Mouse (Mus musculus): ENCODE data around the gene Vmac. TPM values are rescaled to one million over a fixed set of nuclear protein-coding genes. Genes with fewer than 3 reads are reported as not detected.

The Vmac gene
- polyA plus RNA-seq, 1 experiment = 6.5 TPM

DNA sequence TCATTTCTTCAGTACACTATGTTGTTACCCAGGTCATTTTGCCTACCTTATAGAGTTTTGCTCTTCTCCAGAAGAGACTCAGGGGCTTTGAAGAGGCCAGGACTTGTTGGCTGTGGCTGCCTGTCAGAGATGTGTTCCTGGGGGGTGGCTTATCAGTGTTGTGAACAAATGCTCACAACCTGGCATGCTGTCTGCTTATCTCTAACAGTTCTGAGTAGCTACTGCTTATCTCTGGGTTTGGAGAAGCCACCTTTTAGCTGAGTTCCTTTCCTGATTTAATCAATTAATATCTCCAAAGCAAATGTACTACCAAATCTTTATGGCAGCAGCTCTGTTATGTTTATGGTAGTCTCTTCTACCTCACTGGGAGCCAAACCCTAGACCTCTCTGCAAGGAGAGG is 29.8 kb downstream of the Vmac start:
- TF ChIP-seq TCF12 (IDR thresholded peaks at IDR 0.05; ENCODE audit: insufficient read depth, poor library complexity, severe bottlenecking) = no peak
- TF ChIP-seq TCF3 (IDR thresholded peaks at IDR 0.05; ENCODE audit: insufficient read length, low read depth) = no peak
- no peak for TF ChIP-seq REST (IDR thresholded peaks at IDR 0.05; ENCODE audit: insufficient read depth, insufficient read length)
- TF ChIP-seq SRF (IDR thresholded peaks at IDR 0.05; ENCODE audit: control insufficient read depth, insufficient read length, low read depth) = no peak
- TF ChIP-seq MAX (IDR thresholded peaks at IDR 0.05; ENCODE audit: low read depth) = no peak
- no peak for TF ChIP-seq USF1 (IDR thresholded peaks at IDR 0.05; ENCODE audit: low read depth)
- TF ChIP-seq E2F4 (IDR thresholded peaks at IDR 0.05; ENCODE audit: insufficient read depth) = no peak
- no peak for TF ChIP-seq POLR2AphosphoS2 (IDR thresholded peaks at IDR 0.05; ENCODE audit: insufficient read length, low read depth)
- no peak for TF ChIP-seq MYOG (IDR thresholded peaks at IDR 0.05; ENCODE audit: control insufficient read depth in 1 of 3, insufficient read depth in 1 of 3, insufficient read length in 2 of 3, low read depth in 2 of 3)
- no peak for TF ChIP-seq CEBPB (IDR thresholded peaks at IDR 0.05; ENCODE audit: insufficient read depth, poor library complexity, severe bottlenecking)
- no peak for TF ChIP-seq POLR2A (IDR thresholded peaks at IDR 0.05; ENCODE audit: insufficient read length, low read depth)
- TF ChIP-seq MYOD1 (IDR thresholded peaks at IDR 0.05; ENCODE audit: control insufficient read depth in 1 of 3, insufficient read length in 2 of 3, low read depth in 2 of 3) = no peak
- Histone ChIP-seq H3K4me3 (no peak overlapping the region), H3K27me3 (ENCODE audit: control insufficient read depth, insufficient read depth, insufficient read length) (no peaks in the 10 kb centered on the region), H3K4me2 (ENCODE audit: low read depth) (no peak overlapping the region), H3K79me2 (ENCODE audit: control insufficient read depth, insufficient read depth) (peaks cover 62% of the 10 kb centered on the region), H3ac (ENCODE audit: control insufficient read depth, insufficient read length) (no peak overlapping the region), H3K36me3 (ENCODE audit: control insufficient read depth, insufficient read depth) (peaks cover 19% of the 10 kb centered on the region)

GRCm38 (mm10) chr17:56686801-56687200 is 31.0 kb downstream of the Vmac start:
- H3K27me3 ChIP-seq (ENCODE audit: control insufficient read depth, insufficient read depth, insufficient read length) = no peaks in the 10 kb centered on the region
- H3K4me3 ChIP-seq = no peak overlapping the region
- TF ChIP-seq E2F4 (IDR thresholded peaks at IDR 0.05; ENCODE audit: insufficient read depth) (no peak), CEBPB (IDR thresholded peaks at IDR 0.05; ENCODE audit: insufficient read depth, poor library complexity, severe bottlenecking) (no peak), SRF (IDR thresholded peaks at IDR 0.05; ENCODE audit: control insufficient read depth, insufficient read length, low read depth) (no peak), USF1 (IDR thresholded peaks at IDR 0.05; ENCODE audit: low read depth) (no peak), POLR2AphosphoS2 (IDR thresholded peaks at IDR 0.05; ENCODE audit: insufficient read length, low read depth) (no peak), MAX (IDR thresholded peaks at IDR 0.05; ENCODE audit: low read depth) (no peak), TCF12 (IDR thresholded peaks at IDR 0.05; ENCODE audit: insufficient read depth, poor library complexity, severe bottlenecking) (no peak), POLR2A (IDR thresholded peaks at IDR 0.05; ENCODE audit: insufficient read length, low read depth) (no peak), TCF3 (IDR thresholded peaks at IDR 0.05; ENCODE audit: insufficient read length, low read depth) (no peak), REST (IDR thresholded peaks at IDR 0.05; ENCODE audit: insufficient read depth, insufficient read length) (no peak), MYOG (IDR thresholded peaks at IDR 0.05; ENCODE audit: control insufficient read depth in 1 of 3, insufficient read depth in 1 of 3, insufficient read length in 2 of 3, low read depth in 2 of 3) (no peak), MYOD1 (IDR thresholded peaks at IDR 0.05; ENCODE audit: control insufficient read depth in 1 of 3, insufficient read length in 2 of 3, low read depth in 2 of 3) (no peak)
- H3K79me2 ChIP-seq (ENCODE audit: control insufficient read depth, insufficient read depth) = peaks cover 72% of the 10 kb centered on the region
- no peak overlapping the region for H3ac ChIP-seq (ENCODE audit: control insufficient read depth, insufficient read length)
- H3K4me2 ChIP-seq (ENCODE audit: low read depth) = no peak overlapping the region
- peaks cover 21% of the 10 kb centered on the region for H3K36me3 ChIP-seq (ENCODE audit: control insufficient read depth, insufficient read depth)

DNA sequence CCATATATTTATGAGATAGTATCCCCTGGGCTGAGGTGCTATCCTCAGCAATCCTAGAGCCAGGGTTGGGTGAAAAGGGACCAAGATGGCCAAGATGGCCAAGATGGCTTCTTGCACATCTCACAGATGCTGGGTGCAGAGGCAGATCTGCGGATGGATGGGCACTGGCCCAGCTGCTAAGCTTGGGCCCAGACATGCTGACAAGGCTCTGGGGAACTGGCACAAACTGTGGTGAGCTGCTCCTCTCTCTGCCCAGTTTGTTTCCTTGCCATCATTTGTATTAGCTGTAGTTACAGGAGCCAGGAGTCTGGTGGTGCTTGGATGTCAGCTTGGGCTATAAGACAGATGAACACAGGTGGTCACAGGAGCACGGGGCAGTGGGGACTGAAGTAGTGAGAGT is 33.2 kb downstream of the Vmac start:
- no peak overlapping the region for H3ac ChIP-seq (ENCODE audit: control insufficient read depth, insufficient read length)
- TF ChIP-seq MYOG (IDR thresholded peaks at IDR 0.05; ENCODE audit: control insufficient read depth in 1 of 3, insufficient read depth in 1 of 3, insufficient read length in 2 of 3, low read depth in 2 of 3) = no peak
- no peak for TF ChIP-seq CEBPB (IDR thresholded peaks at IDR 0.05; ENCODE audit: insufficient read depth, poor library complexity, severe bottlenecking)
- no peak for TF ChIP-seq MYOD1 (IDR thresholded peaks at IDR 0.05; ENCODE audit: control insufficient read depth in 1 of 3, insufficient read length in 2 of 3, low read depth in 2 of 3)
- no peak for TF ChIP-seq POLR2A (IDR thresholded peaks at IDR 0.05; ENCODE audit: insufficient read length, low read depth)
- TF ChIP-seq REST (IDR thresholded peaks at IDR 0.05; ENCODE audit: insufficient read depth, insufficient read length) = no peak
- TF ChIP-seq TCF3 (IDR thresholded peaks at IDR 0.05; ENCODE audit: insufficient read length, low read depth) = no peak
- TF ChIP-seq E2F4 (IDR thresholded peaks at IDR 0.05; ENCODE audit: insufficient read depth) = no peak
- TF ChIP-seq USF1 (IDR thresholded peaks at IDR 0.05; ENCODE audit: low read depth) = no peak
- TF ChIP-seq POLR2AphosphoS2 (IDR thresholded peaks at IDR 0.05; ENCODE audit: insufficient read length, low read depth) = no peak
- TF ChIP-seq TCF12 (IDR thresholded peaks at IDR 0.05; ENCODE audit: insufficient read depth, poor library complexity, severe bottlenecking) = no peak
- no peak for TF ChIP-seq SRF (IDR thresholded peaks at IDR 0.05; ENCODE audit: control insufficient read depth, insufficient read length, low read depth)
- TF ChIP-seq MAX (IDR thresholded peaks at IDR 0.05; ENCODE audit: low read depth) = no peak
- H3K36me3 ChIP-seq (ENCODE audit: control insufficient read depth, insufficient read depth) = peaks cover 10% of the 10 kb centered on the region
- H3K4me2 ChIP-seq (ENCODE audit: low read depth) = no peak overlapping the region
- H3K27me3 ChIP-seq (ENCODE audit: control insufficient read depth, insufficient read depth, insufficient read length) = no peaks in the 10 kb centered on the region
- H3K4me3 ChIP-seq = no peak overlapping the region
- H3K79me2 ChIP-seq (ENCODE audit: control insufficient read depth, insufficient read depth) = peaks cover 83% of the 10 kb centered on the region

DNA sequence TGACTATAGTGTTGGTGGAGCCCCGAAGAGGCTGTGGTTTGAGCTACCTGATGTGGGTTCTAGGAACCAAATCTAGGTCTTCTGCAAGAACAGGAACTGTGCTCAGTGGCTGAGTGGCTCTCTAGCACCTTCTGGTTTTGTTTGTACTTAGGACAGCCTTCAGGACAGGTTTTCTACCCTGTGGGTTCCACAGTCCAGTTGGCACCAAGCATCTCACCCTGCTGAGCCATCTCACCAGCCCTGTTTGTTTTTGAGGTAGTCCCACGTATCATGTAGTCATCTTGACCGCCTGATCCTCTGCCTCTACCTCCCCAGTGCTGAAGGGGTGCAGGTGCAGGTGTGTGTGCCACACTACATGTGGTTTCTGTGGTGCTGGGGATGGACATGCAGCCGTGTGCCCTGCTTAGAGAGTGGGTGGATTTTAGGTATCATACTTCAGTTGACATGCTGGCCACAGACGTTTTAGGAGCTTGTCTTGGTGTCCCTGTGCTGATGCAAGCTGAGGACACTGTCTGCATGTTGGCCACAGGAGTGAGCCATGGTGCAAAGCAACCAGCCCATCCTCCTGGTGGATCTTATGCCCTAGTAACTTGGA is 34.2 kb downstream of the Vmac start:
- no peak overlapping the region for H3ac ChIP-seq (ENCODE audit: control insufficient read depth, insufficient read length)
- H3K36me3 ChIP-seq (ENCODE audit: control insufficient read depth, insufficient read depth) = peaks cover 10% of the 10 kb centered on the region
- H3K4me3 ChIP-seq = no peak overlapping the region
- TF ChIP-seq MAX (IDR thresholded peaks at IDR 0.05; ENCODE audit: low read depth) (no peak), CEBPB (IDR thresholded peaks at IDR 0.05; ENCODE audit: insufficient read depth, poor library complexity, severe bottlenecking) (peak; percentile 53; the same call in 1 of the 2 replicates)
- H3K27me3 ChIP-seq (ENCODE audit: control insufficient read depth, insufficient read depth, insufficient read length) = no peaks in the 10 kb centered on the region
- peaks cover 83% of the 10 kb centered on the region for H3K79me2 ChIP-seq (ENCODE audit: control insufficient read depth, insufficient read depth)
- no peak overlapping the region for H3K4me2 ChIP-seq (ENCODE audit: low read depth)

DNA sequence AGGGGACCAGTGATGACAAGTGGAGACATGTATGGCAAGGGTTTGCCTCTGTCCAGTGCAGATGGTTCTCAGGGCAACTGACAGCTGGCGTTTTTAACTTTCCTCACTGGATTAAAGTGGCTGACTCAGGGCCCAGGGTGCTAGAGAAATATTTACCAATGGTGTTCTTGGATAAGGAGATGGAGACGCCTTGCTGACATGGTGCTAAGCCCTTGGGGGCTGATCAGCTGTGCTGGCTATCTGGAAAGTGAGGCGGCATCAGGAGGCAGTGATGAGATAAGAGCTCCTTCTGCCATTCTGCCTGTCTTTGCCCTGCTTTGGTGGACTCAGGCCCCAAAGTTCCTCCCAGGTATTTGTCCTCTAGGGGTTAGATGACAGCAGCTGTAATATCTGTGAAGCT is 34.9 kb downstream of the Vmac start:
- peaks cover 84% of the 10 kb centered on the region for H3K79me2 ChIP-seq (ENCODE audit: control insufficient read depth, insufficient read depth)
- TF ChIP-seq POLR2A (IDR thresholded peaks at IDR 0.05; ENCODE audit: insufficient read length, low read depth) (no peak), CEBPB (IDR thresholded peaks at IDR 0.05; ENCODE audit: insufficient read depth, poor library complexity, severe bottlenecking) (no peak), MYOD1 (IDR thresholded peaks at IDR 0.05; ENCODE audit: control insufficient read depth in 1 of 3, insufficient read length in 2 of 3, low read depth in 2 of 3) (peak in 2 of 3 experiments; percentile 2 to 23), MYOG (IDR thresholded peaks at IDR 0.05; ENCODE audit: control insufficient read depth in 1 of 3, insufficient read depth in 1 of 3, insufficient read length in 2 of 3, low read depth in 2 of 3) (peak in 2 of 3 experiments; percentile 49 to 66)
- H3K27me3 ChIP-seq (ENCODE audit: control insufficient read depth, insufficient read depth, insufficient read length) = no peaks in the 10 kb centered on the region
- no peak overlapping the region for H3ac ChIP-seq (ENCODE audit: control insufficient read depth, insufficient read length)
- H3K4me3 ChIP-seq = no peak overlapping the region
- H3K36me3 ChIP-seq (ENCODE audit: control insufficient read depth, insufficient read depth) = peaks cover 11% of the 10 kb centered on the region
- no peak overlapping the region for H3K4me2 ChIP-seq (ENCODE audit: low read depth)
